Mouse (Mus musculus) embryonic facial prominence, embryonic 13.5 days (tissue): ENCODE measurements at regions not wholly inside any gene's neighbourhood (a gene's known extent, or its start where the extent isn't known, plus 50 kb on each side); places are given as distances from the start of the nearest gene placed in this dataset.
A peak's percentile ranks its signal among the peaks of the same experiment; 100 is the strongest.

Experiments used
- ATAC-seq: fragments of 200-750 bp; cut with Nextera tagmentation; 2 replicates; pipeline ENCODE4 v1.8.0; 2017; ENCODE audit warnings: low read depth; ENCODE audit not compliant: insufficient number of reproducible peaks, insufficient read depth, low FRiP score, low TSS enrichment
- H3K27ac ChIP-seq: fragments of 300-500 bp; sonication (generic); 2 replicates; pipeline ENCODE4 v1.5.1; 2015; ENCODE audit warnings: moderate library complexity, mild to moderate bottlenecking, inconsistent platforms
- H3K27me3 ChIP-seq: fragments of 300-500 bp; sonication (generic); 2 replicates; pipeline ENCODE4 v1.6.1; 2015; ENCODE audit warnings: mild to moderate bottlenecking, inconsistent platforms
- H3K36me3 ChIP-seq: fragments of 300-500 bp; sonication (generic); 2 replicates; pipeline ENCODE4 v1.6.1; 2015; ENCODE audit warnings: mild to moderate bottlenecking, inconsistent platforms
- H3K4me1 ChIP-seq: fragments of 300-500 bp; sonication (generic); 2 replicates; pipeline ENCODE4 v1.6.1; 2015; ENCODE audit warnings: inconsistent platforms
- H3K4me2 ChIP-seq: fragments of 300-500 bp; sonication (generic); 2 replicates; pipeline ENCODE4 v1.6.1; 2015; ENCODE audit warnings: moderate library complexity, mild to moderate bottlenecking, inconsistent platforms
- H3K4me3 ChIP-seq: fragments of 300-500 bp; sonication (generic); 2 replicates; pipeline ENCODE4 v1.5.1; 2015; ENCODE audit warnings: mild to moderate bottlenecking, inconsistent platforms
- H3K9ac ChIP-seq: fragments of 300-500 bp; sonication (generic); 2 replicates; pipeline ENCODE4 v1.6.1; 2015; ENCODE audit warnings: mild to moderate bottlenecking, inconsistent platforms
- H3K9me3 ChIP-seq: fragments of 300-500 bp; sonication (generic); 2 replicates; pipeline ENCODE4 v1.6.1; 2016; ENCODE audit warnings: inconsistent platforms
- WGBS: fragments of 180-500 bp; shearing (Covaris S2); methylation state at CpG from one replicate; pipeline ENCODE4 v1.1.7; 2015; ENCODE audit warnings: mixed read lengths; 5-methylcytosine and 5-hydroxymethylcytosine counted together

GRCm38 (mm10) chr5:132660036-132660435, 116.9 kb upstream of the Auts2 start:
- Histone ChIP-seq H3K27me3 (no peaks in the 10 kb centered on the region; the same call in 1 of the 2 replicates), H3K27ac (no peak overlapping the region), H3K9me3 (0 out of 2 replicates have a peak, but pooled peaks cover 2% of the 10 kb centered on the region), H3K4me3 (no peak overlapping the region), H3K4me2 (no peak overlapping the region), H3K36me3 (no peaks in the 10 kb centered on the region), H3K9ac (no peak overlapping the region), H3K4me1 (no peaks in the 10 kb centered on the region)
- no peak for ATAC-seq
- WGBS, result 64% methylated on average over 7 of the region's 7 CpGs

GRCm38 (mm10) chr5:132654382-132654781, 111.2 kb upstream of the Auts2 start:
- WGBS, result 87% methylated on average over 7 of the region's 7 CpGs
- H3K36me3 ChIP-seq, result no peaks in the 10 kb centered on the region
- H3K4me3 ChIP-seq, result no peak overlapping the region
- H3K9ac ChIP-seq, result no peak overlapping the region
- H3K27ac ChIP-seq, result no peak overlapping the region
- H3K27me3 ChIP-seq, result no peaks in the 10 kb centered on the region
- 0 out of 2 replicates have a peak, but pooled peaks have one; percentile 43 for ATAC-seq
- no peak overlapping the region for H3K4me2 ChIP-seq
- H3K9me3 ChIP-seq, result 0 out of 2 replicates have a peak, but pooled peaks cover 2% of the 10 kb centered on the region
- peaks cover 9% of the 10 kb centered on the region for H3K4me1 ChIP-seq

GRCm38 (mm10) chr5:132653694-132654300, 110.7 kb upstream of the Auts2 start:
- Histone ChIP-seq H3K4me3 (no peak overlapping the region), H3K27ac (peak overlapping the region; percentile 73), H3K9me3 (0 out of 2 replicates have a peak, but pooled peaks cover 2% of the 10 kb centered on the region), H3K36me3 (no peaks in the 10 kb centered on the region), H3K27me3 (0 out of 2 replicates have a peak, but pooled peaks cover under 1% of the 10 kb centered on the region), H3K9ac (0 out of 2 replicates have a peak overlapping the region, but pooled peaks have one; percentile 44), H3K4me2 (no peak overlapping the region), H3K4me1 (peaks cover 9% of the 10 kb centered on the region)
- 26% methylated on average over 6 of the region's 6 CpGs for WGBS
- ATAC-seq, result 0 out of 2 replicates have a peak, but pooled peaks have one; percentile 52

- H3K4me1 ChIP-seq, result peaks cover 9% of the 10 kb centered on the region
- H3K9me3 ChIP-seq, result 0 out of 2 replicates have a peak, but pooled peaks cover 2% of the 10 kb centered on the region
- ATAC-seq, result no peak
- H3K27me3 ChIP-seq, result 0 out of 2 replicates have a peak, but pooled peaks cover 6% of the 10 kb centered on the region
- no peak overlapping the region for H3K27ac ChIP-seq
- no peak overlapping the region for H3K4me3 ChIP-seq
- no peak overlapping the region for H3K4me2 ChIP-seq
- H3K36me3 ChIP-seq, result no peaks in the 10 kb centered on the region
- WGBS, result 36% methylated on average over 1 of the region's 1 CpGs
- no peak overlapping the region for H3K9ac ChIP-seq
Observed at GRCm38 (mm10) chr5:132652201-132652600, 109.1 kb upstream of the Auts2 start.

GRCm38 (mm10) chr5:132649771-132650170, 106.6 kb upstream of the Auts2 start:
- Histone ChIP-seq H3K36me3 (no peaks in the 10 kb centered on the region), H3K27me3 (0 out of 2 replicates have a peak, but pooled peaks cover 6% of the 10 kb centered on the region), H3K9me3 (no peaks in the 10 kb centered on the region), H3K4me1 (peaks cover 9% of the 10 kb centered on the region), H3K4me2 (no peak overlapping the region), H3K27ac (no peak overlapping the region), H3K4me3 (no peak overlapping the region), H3K9ac (no peak overlapping the region)
- 44% methylated on average over 7 of the region's 7 CpGs for WGBS
- no peak for ATAC-seq

GRCm38 (mm10) chr5:132648751-132649150, 105.6 kb upstream of the Auts2 start:
- Histone ChIP-seq H3K4me3 (no peak overlapping the region), H3K27ac (no peak overlapping the region), H3K9ac (no peak overlapping the region), H3K4me1 (peaks cover 3% of the 10 kb centered on the region), H3K9me3 (no peaks in the 10 kb centered on the region), H3K36me3 (no peaks in the 10 kb centered on the region), H3K4me2 (no peak overlapping the region), H3K27me3 (0 out of 2 replicates have a peak, but pooled peaks cover 6% of the 10 kb centered on the region)
- ATAC-seq, result no peak
- WGBS, result 69% methylated on average over 2 of the region's 2 CpGs

GRCm38 (mm10) chr5:132644646-132645172, 101.6 kb upstream of the Auts2 start:
- WGBS, result 76% methylated on average over 5 of the region's 5 CpGs
- no peak overlapping the region for H3K9ac ChIP-seq
- H3K27me3 ChIP-seq, result 0 out of 2 replicates have a peak, but pooled peaks cover 6% of the 10 kb centered on the region
- H3K4me3 ChIP-seq, result no peak overlapping the region
- no peak overlapping the region for H3K4me2 ChIP-seq
- no peak for ATAC-seq
- no peak overlapping the region for H3K27ac ChIP-seq
- H3K36me3 ChIP-seq, result no peaks in the 10 kb centered on the region
- H3K4me1 ChIP-seq, result no peaks in the 10 kb centered on the region
- peaks cover 5% of the 10 kb centered on the region; the same call in 1 of the 2 replicates for H3K9me3 ChIP-seq

- H3K9me3 ChIP-seq, result peaks cover 5% of the 10 kb centered on the region; the same call in 1 of the 2 replicates
- H3K27me3 ChIP-seq, result 0 out of 2 replicates have a peak, but pooled peaks cover 3% of the 10 kb centered on the region
- no peak overlapping the region for H3K4me2 ChIP-seq
- no peak for ATAC-seq
- 85% methylated on average over 3 of the region's 3 CpGs for WGBS
- no peak overlapping the region for H3K27ac ChIP-seq
- H3K36me3 ChIP-seq, result no peaks in the 10 kb centered on the region
- no peaks in the 10 kb centered on the region for H3K4me1 ChIP-seq
- no peak overlapping the region for H3K9ac ChIP-seq
- no peak overlapping the region for H3K4me3 ChIP-seq
Observed at GRCm38 (mm10) chr5:132643270-132643669, 100.1 kb upstream of the Auts2 start.

GRCm38 (mm10) chr5:132633198-132633884, 90.2 kb upstream of the Auts2 start:
- WGBS, result 44% methylated on average over 5 of the region's 5 CpGs
- ATAC-seq, result no peak

GRCm38 (mm10) chr5:132621751-132622150, 78.6 kb upstream of the Auts2 start:
- Histone ChIP-seq H3K36me3 (no peaks in the 10 kb centered on the region), H3K9ac (no peak overlapping the region), H3K27me3 (no peaks in the 10 kb centered on the region), H3K4me2 (no peak overlapping the region), H3K27ac (no peak overlapping the region), H3K9me3 (0 out of 2 replicates have a peak, but pooled peaks cover under 1% of the 10 kb centered on the region), H3K4me3 (no peak overlapping the region), H3K4me1 (no peaks in the 10 kb centered on the region)
- ATAC-seq, result no peak
- 56% methylated on average over 7 of the region's 7 CpGs for WGBS

More at GRCm38 (mm10) chr5:132633198-132633884, 90.2 kb upstream of the Auts2 start:
- no peaks in the 10 kb centered on the region for H3K4me1 ChIP-seq
- H3K9me3 ChIP-seq, result peaks cover 14% of the 10 kb centered on the region
- no peaks in the 10 kb centered on the region for H3K36me3 ChIP-seq
- no peak overlapping the region for H3K4me3 ChIP-seq
- H3K9ac ChIP-seq, result no peak overlapping the region
- no peaks in the 10 kb centered on the region for H3K27me3 ChIP-seq
- H3K27ac ChIP-seq, result no peak overlapping the region
- no peak overlapping the region for H3K4me2 ChIP-seq

GRCm38 (mm10) chr5:132617241-132617640, 74.1 kb upstream of the Auts2 start:
- no peaks in the 10 kb centered on the region for H3K4me1 ChIP-seq
- H3K27me3 ChIP-seq, result no peaks in the 10 kb centered on the region
- ATAC-seq, result no peak
- no peak overlapping the region for H3K4me2 ChIP-seq
- no peak overlapping the region for H3K9ac ChIP-seq
- H3K4me3 ChIP-seq, result no peak overlapping the region
- no peak overlapping the region for H3K27ac ChIP-seq
- H3K9me3 ChIP-seq, result peaks cover 3% of the 10 kb centered on the region; the same call in 1 of the 2 replicates
- H3K36me3 ChIP-seq, result no peaks in the 10 kb centered on the region
- 68% methylated on average over 3 of the region's 3 CpGs for WGBS
